Mouse (Mus musculus): ENCODE data around the gene Brd7. TPM values are rescaled to one million over a fixed set of nuclear protein-coding genes. Genes with fewer than 3 reads are reported as not detected.

The Brd7 gene
- 38.4 TPM for polyA plus RNA-seq (2017; shearing (Covaris generic))

DNA sequence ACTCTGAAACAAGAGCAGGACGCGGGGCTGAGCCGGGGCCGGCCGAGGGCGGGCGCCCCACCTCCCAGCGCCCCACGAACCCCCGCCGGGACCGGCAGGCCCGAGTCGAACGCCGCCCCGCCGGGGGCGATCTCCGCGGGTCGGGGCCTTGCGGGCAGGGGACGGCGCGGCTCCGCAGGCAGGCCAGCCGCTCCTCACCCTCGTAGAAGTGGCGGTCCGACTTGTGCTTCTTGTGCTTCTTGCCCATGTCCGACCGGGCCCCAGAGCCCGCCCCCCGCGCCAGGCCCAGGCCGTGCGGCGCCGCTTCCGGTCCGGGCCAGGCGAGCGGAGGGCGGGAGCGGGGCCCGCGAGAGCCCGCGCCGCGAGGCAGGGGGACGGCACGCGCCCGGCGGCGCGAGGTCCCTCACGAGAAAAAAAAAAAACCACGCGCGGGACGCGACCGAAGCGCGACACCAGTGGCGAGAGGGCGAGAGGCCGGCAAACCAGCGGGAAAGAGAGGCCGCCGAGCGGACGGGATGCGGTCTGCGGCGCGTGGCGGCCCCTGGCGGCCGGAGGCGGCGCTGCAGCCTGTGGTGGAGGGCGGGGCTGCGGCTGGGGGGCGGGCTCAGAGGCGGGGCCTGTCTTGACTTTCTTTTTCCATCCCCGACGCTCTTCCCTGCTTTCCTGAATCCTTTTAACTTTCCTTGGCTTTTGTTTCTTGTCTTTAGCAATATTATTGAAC, at the start of gene Brd7:
Brd7 (minus strand) TSS at position 487 of the 721 bp plus-strand sequence.

Other genes with a start within 250 kb of the Brd7 start
- gene Cnep1r1, start 243.4 kb downstream of the Brd7 start, polyA plus RNA-seq (2017; shearing (Covaris generic)): 27.8 TPM
- gene Heatr3, start 224.3 kb downstream of the Brd7 start, polyA plus RNA-seq (2017; shearing (Covaris generic)): 33.3 TPM
- gene Tent4b, start 163.0 kb downstream of the Brd7 start, polyA plus RNA-seq (2017; shearing (Covaris generic)): 44.9 TPM
- 133 TPM for gene Adcy7, start 89.8 kb downstream of the Brd7 start, polyA plus RNA-seq (2017; shearing (Covaris generic))
- gene Nkd1, start 159.2 kb upstream of the Brd7 start, polyA plus RNA-seq (2017; shearing (Covaris generic)): not detected

Data from effector memory CD4-positive, alpha-beta T cell, adult 7 months (primary cell).